Mouse (Mus musculus) kidney, adult 2 months (tissue): ENCODE data around the gene H2-Ab1.

Experiments
- CTCF ChIP-seq: fragments of 200-500 bp; conservative IDR thresholded peaks from 2 replicates; pipeline ENCODE4 v1.5.1; 2011; ENCODE audit warnings: low read depth, mild to moderate bottlenecking, control low read depth, low read length, moderate library complexity, mixed read lengths; ENCODE audit not compliant: insufficient read depth, insufficient read length
- POLR2A ChIP-seq: fragments of 200-500 bp; IDR thresholded peaks from one replicate; pipeline ENCODE4 v1.6.1; 2011; ENCODE audit warnings: low read depth, low read length, control low read depth

GRCm38 (mm10) chr17:34237741-34238140 is 19.7 kb upstream of the H2-Ab1 start:
- no peak for TF ChIP-seq POLR2A
- TF ChIP-seq CTCF: no peak
